Mouse (Mus musculus) megakaryocyte, embryonic 14.5 days (primary cell): ENCODE measurements around the gene Paqr7. TPM values are rescaled to one million over a fixed set of nuclear protein-coding genes. Genes with fewer than 3 reads are reported as not detected.

Experiments used
- H3K27me3 ChIP-seq: replicated peaks from 2 replicates; pipeline ENCODE3; 2012; ENCODE audit warnings: inconsistent platforms
- H3K36me3 ChIP-seq: replicated peaks from 2 replicates; pipeline ENCODE3; 2012; ENCODE audit warnings: low read length, inconsistent platforms, mixed read lengths
- H3K4me1 ChIP-seq: 2 replicates; pipeline ENCODE4 v1.6.1; 2012; ENCODE audit warnings: inconsistent platforms
- H3K4me3 ChIP-seq: replicated peaks from 2 replicates; pipeline ENCODE3; 2012; ENCODE audit warnings: moderate library complexity, mild to moderate bottlenecking, inconsistent platforms
- H3K9me3 ChIP-seq: 2 replicates; pipeline ENCODE4 v1.6.1; 2012; ENCODE audit warnings: inconsistent platforms
- FLI1 ChIP-seq: IDR thresholded peaks from 2 replicates; pipeline ENCODE4 v1.6.1; 2012; ENCODE audit warnings: low read length, inconsistent platforms, mixed read lengths
- GATA1 ChIP-seq: IDR thresholded peaks from 3 replicates; pipeline ENCODE4 v1.6.1; 2012; ENCODE audit warnings: mixed read lengths, low read length, inconsistent platforms, borderline replicate concordance
- polyA plus RNA-seq: library from polyadenylated mRNA; stranded (reverse); fragments of >175 nt; gene quantifications from 2 replicates; pipeline ENCODE4 v1.2.3, GENCODE M21; 2012; ENCODE audit warnings: low replicate concordance; ENCODE audit not compliant: insufficient read depth

Paqr7 gene
- 41.9 and 45.9 TPM in 2 replicates for polyA plus RNA-seq

DNA sequence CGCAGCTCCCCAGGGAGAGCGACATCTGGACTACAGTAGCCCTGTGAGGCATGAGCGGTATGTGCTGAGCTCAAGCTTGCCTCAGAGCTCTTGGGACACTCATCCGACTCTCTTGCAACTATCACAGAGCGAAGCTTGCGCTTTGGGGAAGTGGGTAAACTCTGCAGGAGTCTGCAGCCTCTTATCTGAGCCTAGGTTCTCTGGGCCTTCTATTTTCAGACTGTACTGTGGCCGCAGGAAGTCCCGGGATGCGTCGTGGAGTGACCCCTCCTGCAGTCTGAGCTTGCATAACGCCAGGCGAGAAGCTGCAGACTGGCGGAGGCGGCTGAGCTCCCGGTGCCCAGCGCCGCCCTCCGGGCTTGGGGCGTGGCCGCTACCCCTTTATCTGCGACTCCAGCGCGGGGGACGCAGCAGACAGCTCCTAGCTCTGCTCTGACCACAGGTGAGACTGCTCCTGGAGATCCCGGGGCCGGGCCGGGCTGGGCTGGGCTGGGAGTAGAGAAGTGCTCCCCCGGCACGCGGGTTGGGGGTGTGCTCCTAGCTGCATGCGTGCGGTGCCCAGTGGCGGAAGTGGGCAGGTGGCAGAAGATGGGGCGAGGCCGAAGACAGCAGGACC lies at the start of gene Paqr7:
Gene Paqr7 (plus strand): TSS at position 103 of the 616 bp plus-strand sequence.
- Histone ChIP-seq H3K36me3 (peaks cover 25% of the 10 kb centered on the region), H3K27me3 (peaks cover 14% of the 10 kb centered on the region), H3K4me3 (peak within 1 kb of the TSS; percentile 96), H3K9me3 (no peaks in the 10 kb centered on the region), H3K4me1 (peaks cover 86% of the 10 kb centered on the region)
- TF ChIP-seq GATA1 (peak; percentile 50; the same call in 1 of the 3 replicates), FLI1 (peak; percentile 17; the same call in 1 of the 2 replicates)

DNA sequence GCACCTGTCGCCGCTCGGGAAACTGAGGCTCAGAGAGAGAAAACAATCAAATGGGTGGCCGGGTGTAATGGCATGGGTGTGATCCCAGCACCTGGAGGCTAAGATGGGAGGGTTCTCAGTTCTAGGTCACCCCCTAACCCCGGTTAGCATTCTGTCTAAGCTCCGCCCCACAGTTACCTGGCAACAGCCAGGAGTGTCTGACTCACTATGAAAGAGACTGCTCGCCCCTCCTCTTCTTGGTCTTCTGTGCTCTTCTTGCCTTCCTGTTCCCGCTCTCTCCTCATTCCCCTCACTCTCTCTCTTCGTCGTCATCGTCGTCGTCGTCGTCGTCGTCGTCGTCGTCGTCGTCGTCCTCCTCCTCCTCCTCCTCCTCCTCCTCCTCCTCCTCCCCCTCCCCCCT lies 48.5 kb upstream of the Paqr7 start:
- H3K27me3 ChIP-seq = peaks cover 71% of the 10 kb centered on the region
- H3K36me3 ChIP-seq = no peaks in the 10 kb centered on the region
- no peak overlapping the region for H3K4me3 ChIP-seq
- no peak for TF ChIP-seq GATA1
- TF ChIP-seq FLI1 = no peak
- H3K9me3 ChIP-seq = peaks cover 5% of the 10 kb centered on the region
- H3K4me1 ChIP-seq = peaks cover 15% of the 10 kb centered on the region

DNA sequence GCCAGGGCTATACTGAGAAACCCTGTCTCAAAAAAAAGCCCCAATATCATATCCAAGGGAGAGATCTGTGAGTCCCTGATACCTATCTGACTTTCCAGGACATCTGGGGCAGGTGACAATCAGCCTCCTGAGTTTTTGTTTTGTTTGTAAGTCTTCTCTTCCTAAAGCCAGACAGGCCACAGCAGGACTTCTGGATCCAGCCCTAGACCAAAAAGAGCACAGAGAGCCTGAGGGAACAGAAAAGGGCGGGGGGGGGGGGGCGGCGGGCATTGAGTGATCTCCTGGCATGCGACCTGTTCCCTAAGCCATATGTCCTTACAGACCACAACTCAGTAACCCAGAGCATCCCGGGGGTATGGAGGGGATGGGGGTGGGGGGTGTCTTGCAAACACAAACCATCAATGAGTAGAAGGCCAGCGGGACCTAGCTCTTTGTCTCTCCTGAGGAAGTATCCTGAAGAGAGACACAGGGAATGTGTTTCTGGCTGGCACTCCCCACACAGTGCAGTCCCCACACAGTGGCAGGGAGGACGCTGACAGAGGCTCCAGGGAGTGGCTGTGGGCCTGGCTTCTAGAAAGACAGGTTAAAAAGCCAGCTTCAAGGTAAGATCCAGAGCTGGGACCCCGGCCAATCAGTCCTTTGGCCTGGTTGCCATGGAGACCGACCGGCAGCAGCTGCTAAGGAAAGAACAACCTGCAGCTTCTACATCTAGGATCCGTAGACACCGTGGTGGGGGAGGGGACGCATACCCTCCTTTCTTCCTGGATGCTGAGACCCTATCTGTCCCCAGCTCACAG lies 46.7 kb upstream of the Paqr7 start:
- TF ChIP-seq GATA1 = no peak
- no peak for TF ChIP-seq FLI1
- Histone ChIP-seq H3K9me3 (no peaks in the 10 kb centered on the region), H3K27me3 (peaks cover 72% of the 10 kb centered on the region), H3K4me1 (peaks cover 21% of the 10 kb centered on the region), H3K36me3 (no peaks in the 10 kb centered on the region), H3K4me3 (no peak overlapping the region)

DNA sequence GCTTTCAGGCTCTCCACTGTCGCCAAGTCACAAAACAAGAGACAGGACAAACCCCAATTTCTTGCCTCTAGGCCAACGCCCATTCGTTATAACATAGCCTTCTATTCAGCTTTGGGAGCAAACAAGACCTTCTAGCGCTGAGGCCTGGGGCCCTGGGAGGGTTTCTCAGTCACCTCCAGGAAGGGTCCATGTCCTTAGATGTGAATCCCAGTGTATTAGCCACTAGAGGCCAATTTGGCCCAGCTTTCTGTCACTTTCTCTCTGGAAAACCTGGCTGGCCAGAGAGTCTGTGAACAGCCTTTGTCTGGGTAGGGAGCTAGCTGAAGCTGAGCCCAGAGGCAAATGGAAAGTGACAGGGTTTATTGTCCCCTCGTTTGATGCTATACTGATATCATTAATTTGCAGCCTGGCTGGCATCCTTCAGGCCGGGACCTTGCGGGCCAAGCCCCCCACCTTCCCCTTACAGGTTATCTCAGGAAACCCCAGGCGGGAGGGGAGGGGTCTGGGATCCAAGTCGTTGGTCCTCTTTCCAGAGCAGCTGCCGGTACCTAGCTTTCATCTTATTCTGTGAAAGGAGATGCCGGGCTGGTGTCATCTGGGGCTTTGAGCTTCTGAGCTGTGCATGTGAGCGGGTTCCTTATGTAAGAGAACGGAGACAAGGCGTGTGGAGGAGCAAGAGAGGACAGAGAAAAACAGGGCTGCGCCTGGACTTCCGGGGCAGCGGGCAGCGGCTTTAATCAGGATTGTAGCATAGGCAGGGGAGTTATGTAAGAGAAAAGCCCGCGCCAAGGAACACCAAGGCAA lies 45.9 kb upstream of the Paqr7 start:
- TF ChIP-seq GATA1 (no peak), FLI1 (no peak)
- peaks cover 72% of the 10 kb centered on the region for H3K27me3 ChIP-seq
- no peaks in the 10 kb centered on the region for H3K9me3 ChIP-seq

DNA sequence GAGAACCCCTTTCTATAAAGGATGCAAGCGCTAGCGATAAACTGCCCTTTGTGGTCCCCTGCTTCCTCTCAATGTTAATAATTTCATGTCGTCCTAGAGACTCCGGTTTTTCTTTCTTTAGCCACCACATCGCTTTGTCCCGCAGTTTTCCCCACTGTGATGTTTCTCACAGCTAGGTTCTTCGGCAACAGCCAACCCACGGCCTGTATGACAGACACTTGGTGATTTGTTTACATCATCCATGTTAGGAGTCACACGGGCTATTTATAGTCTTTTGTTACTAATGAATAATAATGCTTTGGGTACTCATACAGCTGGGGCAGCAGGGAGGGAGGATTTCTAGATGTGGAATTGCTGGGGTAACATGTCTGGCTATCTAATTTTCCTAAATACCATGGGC lies 45.0 kb upstream of the Paqr7 start:
- Histone ChIP-seq H3K4me1 (peaks cover 35% of the 10 kb centered on the region), H3K4me3 (no peak overlapping the region), H3K27me3 (peaks cover 69% of the 10 kb centered on the region), H3K9me3 (no peaks in the 10 kb centered on the region), H3K36me3 (no peaks in the 10 kb centered on the region)
- TF ChIP-seq GATA1 (no peak), FLI1 (no peak)

More for the DNA sequence above, 45.9 kb upstream of the Paqr7 start:
- H3K36me3 ChIP-seq = no peaks in the 10 kb centered on the region
- no peak overlapping the region for H3K4me3 ChIP-seq
- peaks cover 28% of the 10 kb centered on the region for H3K4me1 ChIP-seq

DNA sequence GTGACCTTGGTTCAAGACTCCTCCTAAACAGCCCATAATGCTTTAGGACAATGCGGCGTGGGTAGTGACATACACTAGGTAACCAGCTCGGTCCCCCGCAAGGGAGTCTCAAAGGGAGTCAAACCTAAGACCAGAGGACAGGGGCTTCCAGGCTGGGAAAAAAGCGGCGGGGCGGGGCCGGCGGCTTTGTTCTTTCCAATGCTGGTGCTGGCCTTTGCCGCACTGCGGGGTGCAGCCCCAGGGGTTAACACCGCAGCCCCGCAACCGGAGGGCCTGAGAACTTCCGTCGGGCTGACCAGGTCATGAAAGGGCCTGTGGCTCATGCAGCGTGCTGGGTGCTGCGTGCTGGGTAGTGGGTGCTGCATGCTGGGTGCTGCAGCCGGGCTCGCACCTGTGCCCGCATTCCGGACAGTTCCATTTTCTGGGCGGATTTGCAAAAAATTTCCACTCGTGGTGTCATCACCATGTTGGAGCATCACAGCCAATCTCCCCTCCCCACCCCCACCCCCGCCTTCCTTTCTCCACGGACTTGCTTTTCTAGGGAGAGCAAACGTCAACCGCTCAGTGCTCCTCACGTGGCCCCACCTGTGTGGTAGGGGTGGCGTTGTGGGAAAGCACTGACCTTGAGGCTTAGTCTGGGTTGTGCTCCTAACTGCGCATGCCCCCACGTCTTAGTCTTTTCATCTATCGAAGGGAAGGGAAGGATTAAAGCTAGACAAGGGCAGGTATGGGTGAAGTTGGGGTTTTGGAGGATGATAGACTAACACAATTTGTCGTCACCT lies 42.7 kb upstream of the Paqr7 start:
- Histone ChIP-seq H3K9me3 (no peaks in the 10 kb centered on the region), H3K4me1 (peaks cover 58% of the 10 kb centered on the region), H3K4me3 (no peak overlapping the region), H3K27me3 (peaks cover 48% of the 10 kb centered on the region), H3K36me3 (no peaks in the 10 kb centered on the region)
- TF ChIP-seq FLI1 (no peak), GATA1 (no peak)

DNA sequence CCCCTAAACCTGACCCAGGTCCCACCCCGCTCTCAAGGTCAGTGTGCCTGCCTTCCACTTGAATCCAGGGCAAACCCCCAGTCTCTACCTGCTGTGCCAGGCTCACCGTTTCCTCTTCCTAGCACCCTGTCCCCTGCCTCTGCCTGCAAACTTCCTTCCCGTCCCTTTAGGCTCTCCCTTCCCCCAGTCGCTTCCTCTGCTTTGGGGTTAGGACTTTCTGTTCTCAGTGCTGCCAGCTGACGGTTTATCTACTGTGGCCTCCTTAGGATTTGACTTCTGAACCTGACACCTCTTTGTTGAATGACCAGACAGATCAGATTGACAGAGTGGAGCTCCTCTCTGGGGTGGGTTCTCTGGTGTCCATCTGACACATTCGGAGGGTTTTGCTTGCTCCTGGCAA lies 41.2 kb upstream of the Paqr7 start:
- TF ChIP-seq FLI1 (no peak), GATA1 (no peak)
- peaks cover 64% of the 10 kb centered on the region for H3K4me1 ChIP-seq
- H3K4me3 ChIP-seq = peak overlapping the region; percentile 76
- H3K36me3 ChIP-seq = no peaks in the 10 kb centered on the region
- H3K27me3 ChIP-seq = peaks cover 40% of the 10 kb centered on the region
- H3K9me3 ChIP-seq = no peaks in the 10 kb centered on the region

DNA sequence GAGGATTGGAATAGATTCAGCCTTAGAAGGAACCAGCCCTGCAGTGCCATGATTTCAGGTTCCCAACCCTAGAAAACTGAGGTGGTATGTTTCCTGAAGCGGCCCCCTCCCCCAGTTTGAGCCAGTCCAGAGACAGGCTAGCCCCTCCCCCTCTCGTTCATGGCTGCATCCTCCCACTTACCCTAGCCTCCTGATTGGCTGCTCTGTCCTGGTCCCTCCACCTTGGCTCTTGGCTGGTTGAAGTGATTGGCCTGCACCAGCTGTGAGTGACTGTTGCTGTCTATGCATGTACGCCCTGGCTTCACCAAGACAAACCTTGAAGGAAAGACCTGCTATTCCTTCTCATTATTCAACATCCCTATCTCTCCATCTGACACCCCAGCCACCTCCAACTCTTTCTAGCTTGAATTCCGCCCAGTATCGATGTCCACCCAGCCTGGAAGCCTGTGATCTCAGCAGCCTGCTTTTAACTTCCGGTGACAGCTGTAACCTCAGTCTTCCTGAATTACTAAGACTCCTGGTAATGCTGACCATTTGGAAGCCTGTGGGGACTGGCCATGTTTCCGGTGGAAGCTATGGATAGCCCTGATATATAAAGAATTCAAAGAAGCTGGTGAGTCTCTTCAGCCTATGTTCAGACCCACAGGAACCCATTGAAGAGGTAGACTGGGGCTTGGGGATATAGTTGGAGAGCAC lies 39.2 kb upstream of the Paqr7 start:
- Histone ChIP-seq H3K27me3 (peaks cover 29% of the 10 kb centered on the region), H3K9me3 (no peaks in the 10 kb centered on the region), H3K4me1 (peaks cover 65% of the 10 kb centered on the region), H3K36me3 (no peaks in the 10 kb centered on the region), H3K4me3 (peak overlapping the region; percentile 72)
- TF ChIP-seq GATA1 = 0 out of 3 replicates have a peak, but pooled peaks have one; percentile 20
- TF ChIP-seq FLI1 = peak; percentile 61; the same call in 1 of the 2 replicates
